Mouse (Mus musculus) left cerebral cortex, postnatal 4 days (tissue): ENCODE data around the gene Gm10720. TPM values are rescaled to one million over a fixed set of nuclear protein-coding genes. Genes with fewer than 3 reads are reported as not detected.
"Not testable (repeated sequence)": the region's sequence is repeated elsewhere in the genome, so short reads cannot be mapped to it uniquely, and the experiment has no call there.

ENCODE experiments used
- DNase-seq: peaks from one replicate; pipeline ENCODE4 v3.0.0-alpha.2; 2022
- intact Hi-C: fragments of 180-260 bp; cut with DNase I; formaldehyde crosslinking; loops from one replicate; pipeline ENCODE4 v1.15.1; 2025
- microRNA-seq: library from miRNA; unstranded; fragments of <30 nt; microRNA quantifications from one replicate; pipeline ENCODE4 v1.2.0, GENCODE M21; 2022
- total RNA-seq, 2 experiments: library from RNA; stranded (reverse); gene quantifications; 2 replicates each; pipeline ENCODE4 v1.2.3; 2021

The Gm10720 gene
- total RNA-seq, 2 experiments from 2014 or later, result not detected

DNA sequence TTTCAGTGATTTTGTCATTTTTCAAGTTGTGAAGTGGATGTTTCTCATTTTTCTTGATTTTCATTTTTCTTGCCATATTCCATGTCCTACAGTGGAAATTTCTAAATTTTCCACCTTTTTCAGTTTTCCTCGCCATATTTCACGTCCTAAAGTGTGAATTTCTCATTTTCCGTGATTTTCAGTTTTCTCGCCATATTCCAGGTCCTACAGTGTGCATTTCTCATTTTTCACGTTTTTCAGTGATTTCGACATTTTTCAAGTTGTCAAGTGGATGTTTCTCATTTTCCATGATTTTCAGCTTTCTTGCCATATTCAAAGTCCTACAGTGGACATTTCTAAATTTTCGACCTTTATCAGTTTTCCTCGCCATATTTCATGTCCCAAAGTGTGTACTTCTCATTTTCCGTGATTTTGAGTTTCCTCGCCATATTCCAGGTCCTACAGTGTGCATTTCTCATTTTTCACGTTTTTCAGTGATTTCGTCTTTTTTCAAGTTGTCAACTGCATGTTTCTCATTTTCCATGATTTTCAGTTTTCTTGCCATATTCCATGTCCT lies 9.5 kb downstream of the Gm10720 start, which contains the start of gene Gm10717:
Gene Gm10717, plus strand, starts transcription at position 506 of the 556 bp plus-strand sequence.
- DNase-seq, intact Hi-C loops: not testable (repeated sequence)

DNA sequence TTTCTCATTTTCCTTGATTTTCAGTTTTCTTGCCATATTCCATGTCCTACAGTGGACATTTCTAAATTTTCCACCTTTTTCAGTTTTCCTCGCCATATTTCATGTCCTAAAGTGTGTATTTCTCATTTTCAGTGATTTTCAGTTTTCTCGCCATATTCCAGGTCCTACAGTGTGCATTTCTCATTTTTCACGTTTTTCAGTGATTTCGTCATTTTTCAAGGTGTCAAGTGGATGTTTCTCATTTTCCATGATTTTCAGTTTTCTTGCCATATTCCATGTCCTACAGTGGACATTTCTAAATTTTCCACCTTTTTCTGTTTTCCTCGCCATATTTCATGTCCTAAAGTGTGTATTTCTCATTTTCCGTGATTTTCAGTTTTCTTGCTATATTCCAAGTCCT lies 10.2 kb downstream of the Gm10720 start:
- intact Hi-C loops, DNase-seq: not testable (repeated sequence)

DNA sequence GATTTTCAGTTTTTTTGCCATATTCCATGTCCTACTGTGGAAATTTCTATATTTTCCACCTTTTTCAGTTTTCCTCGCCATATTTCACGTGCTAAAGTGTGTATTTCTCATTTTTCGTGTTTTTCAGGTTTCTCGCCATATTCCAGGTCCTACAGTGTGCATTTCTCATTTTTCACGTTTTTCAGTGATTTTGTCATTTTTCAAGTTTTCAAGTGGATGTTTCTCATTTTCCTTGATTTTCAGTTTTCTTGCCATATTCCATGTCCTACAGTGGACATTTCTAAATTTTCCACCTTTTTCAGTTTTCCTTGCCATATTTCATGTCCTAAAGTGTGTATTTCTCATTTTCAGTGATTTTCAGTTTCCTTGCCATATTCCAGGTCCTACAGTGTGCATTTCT lies 10.7 kb downstream of the Gm10720 start:
- intact Hi-C loops, result not testable (repeated sequence)

DNA sequence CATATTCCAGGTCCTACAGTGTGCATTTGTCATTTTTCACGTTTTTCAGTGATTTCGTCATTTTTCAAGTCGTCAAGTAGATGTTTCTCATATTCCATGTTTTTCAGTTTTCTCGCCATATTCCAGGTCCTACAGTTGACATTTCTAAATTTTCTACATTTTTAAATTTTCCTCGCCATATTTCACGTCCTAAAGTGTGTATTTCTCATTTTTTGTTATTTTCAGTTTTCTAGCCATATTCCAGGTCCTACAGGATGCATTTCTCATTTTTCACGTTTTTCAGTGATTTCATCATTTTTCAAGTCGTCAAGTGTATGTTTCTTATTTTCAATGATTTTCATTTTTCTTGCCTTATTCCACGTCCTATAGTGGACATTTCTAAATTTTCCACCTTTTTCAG lies 11.3 kb downstream of the Gm10720 start:
- intact Hi-C loops, DNase-seq: not testable (repeated sequence)

More for the DNA sequence above, 10.7 kb downstream of the Gm10720 start:
- DNase-seq, result not testable (repeated sequence)

DNA sequence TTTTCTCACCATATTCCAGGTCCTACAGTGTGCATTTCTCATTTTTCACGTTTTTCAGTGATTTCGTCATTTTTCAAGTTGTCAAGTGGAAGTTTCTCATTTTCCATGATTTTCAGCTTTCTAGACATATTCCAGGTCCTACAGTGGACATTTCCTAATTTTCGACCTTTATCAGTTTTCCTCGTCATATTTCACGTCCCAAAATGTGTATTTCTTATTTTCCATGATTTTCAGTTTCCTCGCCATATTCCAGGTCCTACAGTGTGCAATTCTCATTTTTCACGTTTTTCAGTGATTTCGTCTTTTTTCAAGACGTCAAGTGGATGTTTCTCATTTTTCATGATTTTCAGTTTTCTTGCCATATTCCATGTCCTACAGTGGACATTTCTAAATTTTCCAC lies 11.7 kb downstream of the Gm10720 start:
- DNase-seq, intact Hi-C loops: not testable (repeated sequence)

DNA sequence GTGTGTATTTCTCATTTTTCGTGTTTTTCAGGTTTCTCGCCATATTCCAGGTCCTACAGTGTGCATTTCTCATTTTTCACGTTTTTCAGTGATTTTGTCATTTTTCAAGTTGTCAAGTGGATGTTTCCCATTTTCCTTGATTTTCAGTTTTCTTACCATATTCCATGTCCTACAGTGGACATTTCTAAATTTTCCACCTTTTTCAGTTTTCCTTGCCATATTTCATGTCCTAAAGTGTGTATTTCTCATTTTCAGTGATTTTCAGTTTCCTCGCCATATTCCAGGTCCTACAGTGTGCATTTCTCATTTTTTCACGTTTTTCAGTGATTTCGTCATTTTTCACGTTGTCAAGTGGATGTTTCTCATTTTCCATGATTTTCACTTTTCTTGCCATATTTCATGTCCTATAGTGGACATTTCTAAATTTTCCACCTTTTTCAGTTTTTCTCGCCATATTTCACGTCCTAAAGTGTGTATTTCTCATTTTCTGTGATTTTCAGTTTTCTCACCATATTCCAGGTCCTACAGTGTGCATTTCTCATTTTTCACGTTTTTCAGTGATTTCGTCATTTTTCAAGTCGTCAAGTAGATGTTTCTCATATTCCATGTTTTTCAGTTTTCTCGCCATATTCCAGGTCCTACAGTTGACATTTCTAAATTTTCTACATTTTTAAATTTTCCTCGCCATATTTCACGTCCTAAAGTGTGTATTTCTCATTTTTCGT lies 14.0 kb downstream of the Gm10720 start:
- DNase-seq, intact Hi-C loops: not testable (repeated sequence)

DNA sequence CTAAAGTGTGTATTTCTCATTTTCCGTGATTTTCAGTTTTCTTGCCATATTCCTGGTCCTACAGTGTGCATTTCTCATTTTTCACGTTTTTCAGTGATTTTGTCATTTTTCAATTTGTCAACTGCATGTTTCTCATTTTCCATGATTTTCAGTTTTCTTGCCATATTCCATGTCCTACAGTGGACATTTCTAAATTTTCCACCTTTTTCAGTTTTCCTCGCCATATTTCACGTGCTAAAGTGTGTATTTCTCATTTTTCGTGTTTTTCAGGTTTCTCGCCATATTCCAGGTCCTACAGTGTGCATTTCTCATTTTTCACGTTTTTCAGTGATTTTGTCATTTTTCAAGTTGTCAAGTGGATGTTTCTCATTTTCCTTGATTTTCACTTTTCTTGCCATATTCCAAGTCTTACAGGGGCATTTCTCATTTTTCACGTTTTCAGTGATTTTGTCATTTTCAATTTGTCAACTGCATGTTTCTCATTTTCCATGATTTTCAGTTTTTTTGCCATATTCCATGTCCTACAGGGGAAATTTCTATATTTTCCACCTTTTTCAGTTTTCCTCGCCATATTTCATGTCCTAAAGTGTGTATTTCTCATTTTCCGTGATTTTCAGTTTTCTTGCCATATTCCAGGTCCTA lies 15.3 kb downstream of the Gm10720 start:
- DNase-seq, intact Hi-C loops: not testable (repeated sequence)

DNA sequence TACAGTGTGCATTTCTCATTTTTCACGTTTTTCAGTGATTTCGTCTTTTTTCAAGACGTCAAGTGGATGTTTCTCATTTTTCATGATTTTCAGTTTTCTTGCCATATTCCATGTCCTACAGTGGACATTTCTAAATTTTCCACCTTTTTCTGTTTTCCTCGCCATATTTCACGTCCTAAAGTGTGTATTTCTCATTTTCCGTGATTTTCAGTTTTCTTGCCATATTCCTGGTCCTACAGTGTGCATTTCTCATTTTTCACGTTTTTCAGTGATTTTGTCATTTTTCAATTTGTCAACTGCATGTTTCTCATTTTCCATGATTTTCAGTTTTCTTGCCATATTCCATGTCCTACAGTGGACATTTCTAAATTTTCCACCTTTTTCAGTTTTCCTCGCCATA lies 18.8 kb downstream of the Gm10720 start, which contains the start of gene Gm17535:
Gene Gm17535, plus strand, starts transcription at position 301 of the 400 bp plus-strand sequence.
- intact Hi-C loops, result not testable (repeated sequence)

DNA sequence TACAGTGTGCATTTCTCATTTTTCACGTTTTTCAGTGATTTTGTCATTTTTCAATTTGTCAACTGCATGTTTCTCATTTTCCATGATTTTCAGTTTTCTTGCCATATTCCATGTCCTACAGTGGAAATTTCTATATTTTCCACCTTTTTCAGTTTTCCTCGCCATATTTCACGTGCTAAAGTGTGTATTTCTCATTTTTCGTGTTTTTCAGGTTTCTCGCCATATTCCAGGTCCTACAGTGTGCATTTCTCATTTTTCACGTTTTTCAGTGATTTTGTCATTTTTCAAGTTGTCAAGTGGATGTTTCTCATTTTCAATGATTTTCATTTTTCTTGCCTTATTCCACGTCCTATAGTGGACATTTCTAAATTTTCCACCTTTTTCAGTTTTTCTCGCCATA lies 21.1 kb downstream of the Gm10720 start, which contains the start of gene Gm10715:
Gene Gm10715, plus strand, starts transcription at position 301 of the 400 bp plus-strand sequence.
- DNase-seq, intact Hi-C loops: not testable (repeated sequence)

More for the DNA sequence above, 18.8 kb downstream of the Gm10720 start, which contains the start of gene Gm17535:
- not testable (repeated sequence) for DNase-seq

DNA sequence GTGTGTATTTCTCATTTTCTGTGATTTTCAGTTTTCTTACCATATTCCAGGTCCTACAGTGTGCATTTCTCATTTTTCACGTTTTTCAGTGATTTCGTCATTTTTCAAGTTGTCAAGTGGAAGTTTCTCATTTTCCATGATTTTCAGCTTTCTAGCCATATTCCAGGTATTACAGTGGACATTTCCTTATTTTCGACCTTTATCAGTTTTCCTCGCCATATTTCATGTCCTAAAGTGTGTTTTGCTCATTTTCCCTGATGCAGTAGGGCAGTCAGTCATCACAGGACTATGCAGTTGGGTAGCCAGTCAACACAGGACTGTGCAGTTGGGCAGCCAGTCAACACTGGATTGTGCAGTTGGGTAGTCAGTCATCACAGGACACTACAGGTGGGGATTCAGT lies 22.7 kb downstream of the Gm10720 start:
- intact Hi-C loops, DNase-seq: not testable (repeated sequence)

Small RNAs within 50 kb of the gene (microRNA-seq; reads per million reads assigned to microRNA genes)
- not detected for gene Mir101c

Other genes with a start within 250 kb of the Gm10720 start
- gene Gm10722, start 14.7 kb upstream of the Gm10720 start, total RNA-seq, result not detected
- gene Gm11168, start 12.3 kb upstream of the Gm10720 start, total RNA-seq, result not detected
- 1 to 10 TPM in 1 of 2 experiments, under 1 TPM in 1; 0.86 to 1.8 TPM for gene Gm10721, start 2.5 kb upstream of the Gm10720 start, total RNA-seq
- gene Gm10719, start 1.8 kb downstream of the Gm10720 start, total RNA-seq, result 1 to 10 TPM; 1.8 to 3.5 TPM
- gene Gm10718, start 7.9 kb downstream of the Gm10720 start, total RNA-seq, result 1 to 10 TPM; 3.1 to 3.3 TPM
- 1 to 10 TPM in 1 of 2 experiments, under 1 TPM in 1; 0.90 to 1.3 TPM for gene Gm10717, start 9.8 kb downstream of the Gm10720 start, total RNA-seq
- not detected for gene Gm17535, start 18.9 kb downstream of the Gm10720 start, total RNA-seq
- not detected for gene Gm10715, start 21.2 kb downstream of the Gm10720 start, total RNA-seq